Mouse (Mus musculus): ENCODE results near the gene Olfr1466.

Olfr1466 gene

DNA sequence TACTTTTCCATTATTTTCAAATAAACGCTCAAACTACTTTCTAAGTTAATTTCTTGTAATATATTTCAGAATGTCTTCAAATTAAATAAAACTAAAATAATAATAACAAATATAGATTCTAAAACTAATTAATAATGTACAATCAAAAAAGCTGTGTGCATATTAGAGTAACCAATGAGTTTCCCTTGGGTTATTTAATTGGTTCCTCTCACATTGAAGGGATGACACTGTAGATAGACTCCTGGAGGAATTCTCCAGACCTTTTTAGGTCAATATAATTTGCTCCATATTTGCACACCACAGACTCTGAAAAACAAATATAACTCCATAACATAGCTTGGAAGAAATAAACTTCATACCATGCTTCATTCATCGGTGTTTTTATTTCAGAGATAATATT lies at the start of gene Olfr1466:
Olfr1466 (plus strand) TSS at position 301 of the 400 bp plus-strand sequence.
- in situ Hi-C loops (cut with MboI; ENCODE audit: unreplicated experiment in 2 of 2), result no loop called here

DNA sequence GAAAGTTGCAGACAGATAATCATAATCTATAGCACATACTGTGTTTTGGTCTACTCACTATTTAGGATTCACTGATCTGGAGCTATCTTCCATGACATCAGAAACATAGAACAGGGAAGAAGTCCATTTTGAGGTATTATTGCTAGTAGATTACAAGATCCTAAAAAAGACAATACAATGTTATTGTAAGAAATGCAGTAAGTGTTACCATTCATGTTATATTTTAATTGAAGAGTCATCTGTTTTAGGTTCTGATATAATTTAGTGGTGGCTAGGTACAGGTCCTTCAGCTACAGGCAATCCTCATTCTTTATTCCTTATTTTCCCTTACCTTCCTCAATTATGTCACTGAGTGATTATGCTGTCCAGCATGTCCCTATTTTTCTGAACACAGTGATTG lies 23.2 kb upstream of the Olfr1466 start, which contains the start of gene Olfr1465:
Olfr1465 (minus strand) TSS at position 101 of the 400 bp plus-strand sequence.
- in situ Hi-C loops (cut with MboI; ENCODE audit: unreplicated experiment in 2 of 2), result no loop called here

DNA sequence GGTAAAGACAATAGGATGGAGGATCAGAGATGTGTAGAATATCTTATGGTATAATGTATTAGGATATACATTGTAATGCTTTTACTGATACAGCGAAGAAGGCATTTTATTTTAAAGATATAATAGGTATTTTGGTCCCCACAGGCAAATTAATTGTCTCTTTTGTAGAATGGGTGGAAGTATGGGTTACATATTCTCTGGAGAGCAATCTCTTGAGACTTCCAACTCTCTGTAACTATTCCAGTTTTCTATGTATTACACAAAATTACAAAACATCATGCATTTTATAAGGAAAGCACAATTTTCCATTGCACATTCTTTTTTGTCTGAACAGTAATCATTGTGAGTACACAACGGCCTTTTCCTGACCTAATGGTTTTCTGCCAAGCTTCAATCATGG lies 23.3 kb downstream of the Olfr1466 start, which contains the start of gene Olfr1467:
Olfr1467 (plus strand) TSS at position 301 of the 400 bp plus-strand sequence.
- in situ Hi-C loops (cut with MboI; ENCODE audit: unreplicated experiment in 2 of 2), result no loop called here

Data from v-Abl transformed pro-B cells (cell line).